Mouse (Mus musculus) megakaryocyte, embryonic 14.5 days (primary cell): ENCODE results near the gene Ercc6.

Source experiments
- FLI1 ChIP-seq: IDR thresholded peaks from 2 replicates; pipeline ENCODE4 v1.6.1; 2012; ENCODE audit warnings: low read length, inconsistent platforms, mixed read lengths
- GATA1 ChIP-seq: IDR thresholded peaks from 3 replicates; pipeline ENCODE4 v1.6.1; 2012; ENCODE audit warnings: mixed read lengths, low read length, inconsistent platforms, borderline replicate concordance

GRCm38 (mm10) chr14:32534137-32534536 is 20.8 kb downstream of the Ercc6 start:
- no peak for TF ChIP-seq GATA1
- TF ChIP-seq FLI1 = no peak
